Mouse (Mus musculus) embryo, embryonic 9.5 days (tissue): ENCODE measurements around the gene Olfr700.
"Not testable (repeated sequence)": the region's sequence is repeated elsewhere in the genome, so short reads cannot be mapped to it uniquely, and the experiment has no call there.

Experiments
- DNase-seq: peaks from one replicate; pipeline ENCODE4 v3.0.0-alpha.2; 2017; ENCODE audit errors: extremely low spot score

Gene Olfr700

DNA sequence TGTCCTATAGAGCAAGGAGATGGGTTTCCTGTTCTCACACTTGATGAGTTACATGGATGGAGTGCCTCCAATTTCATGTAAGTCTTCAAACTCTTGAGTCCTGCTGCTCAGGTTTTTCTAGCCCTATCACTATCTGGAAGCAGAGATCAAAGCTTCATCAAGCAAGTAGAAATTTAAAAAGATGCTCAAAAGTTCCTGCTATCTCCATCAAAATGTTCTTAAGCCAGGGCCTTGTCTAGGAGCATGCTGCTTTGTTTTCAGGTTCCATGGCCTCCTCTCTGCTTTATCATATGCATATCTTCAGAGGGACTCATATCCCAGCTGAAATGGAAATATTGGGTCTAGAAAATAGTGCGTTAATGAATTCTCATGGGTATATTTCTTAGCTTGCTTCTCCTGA is at the start of gene Olfr700:
Gene Olfr700 (minus strand): TSS at position 101 of the 400 bp plus-strand sequence.
- DNase-seq = no peak

DNA sequence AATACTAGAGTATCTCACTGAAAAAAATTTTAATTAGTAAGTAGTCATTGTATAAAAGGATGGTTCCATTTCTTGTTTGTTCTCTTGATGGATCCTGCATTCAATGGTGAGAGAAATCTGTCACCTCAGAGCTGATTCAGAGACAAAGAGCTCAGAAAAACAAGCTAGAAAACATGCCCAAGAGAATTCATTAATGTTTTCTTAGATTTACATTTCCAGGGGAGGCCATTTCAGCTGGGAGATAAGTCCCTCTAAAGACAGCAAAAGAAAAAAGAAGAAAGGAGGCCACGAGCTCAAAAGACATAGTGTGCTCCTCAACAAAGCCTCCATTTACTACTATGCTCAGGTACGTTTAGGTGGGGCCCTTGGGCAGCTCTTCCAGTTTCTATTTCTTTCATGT is 34.4 kb upstream of the Olfr700 start, which contains the start of gene Olfr703:
Gene Olfr703 (plus strand): TSS at position 301 of the 400 bp plus-strand sequence.
- no peak for DNase-seq

DNA sequence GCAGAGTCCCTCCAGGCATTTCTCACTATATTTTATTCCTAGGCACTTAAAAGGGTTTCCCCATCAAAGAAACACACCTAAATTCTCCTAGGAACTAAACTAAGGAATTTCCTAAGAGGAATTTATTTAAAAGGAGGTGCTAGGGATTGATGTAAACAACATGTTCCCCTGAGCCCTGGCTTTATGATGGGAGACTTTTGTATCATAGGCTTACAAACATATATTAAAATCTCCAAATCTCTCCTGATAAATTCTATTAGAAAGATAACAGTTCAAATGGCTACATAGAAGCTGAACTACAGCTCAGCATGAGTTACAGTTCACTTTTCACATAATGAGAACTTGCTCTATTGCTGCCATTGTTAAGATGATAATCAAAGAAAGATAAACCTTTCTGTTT is 25.2 kb upstream of the Olfr700 start, which contains the start of gene Olfr702:
Gene Olfr702 (minus strand): TSS at position 101 of the 400 bp plus-strand sequence.
- no peak for DNase-seq

DNA sequence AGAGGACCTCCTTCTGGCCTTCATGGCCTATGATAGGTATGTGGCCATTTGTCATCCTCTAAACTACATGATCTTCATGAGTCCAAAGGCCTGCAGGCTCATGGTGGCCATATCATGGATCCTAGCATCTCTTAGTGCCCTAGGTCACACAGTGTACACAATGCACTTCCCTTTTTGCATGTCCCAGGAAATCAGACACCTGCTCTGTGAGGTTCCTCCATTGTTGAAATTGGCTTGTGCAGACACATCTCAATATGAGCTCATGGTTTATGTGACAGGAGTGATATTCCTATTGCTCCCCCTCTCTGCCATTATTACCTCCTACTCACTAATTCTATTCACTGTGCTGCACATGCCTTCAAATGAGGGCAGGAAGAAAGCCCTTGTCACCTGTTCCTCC is 9.8 kb upstream of the Olfr700 start:
- DNase-seq = no peak

DNA sequence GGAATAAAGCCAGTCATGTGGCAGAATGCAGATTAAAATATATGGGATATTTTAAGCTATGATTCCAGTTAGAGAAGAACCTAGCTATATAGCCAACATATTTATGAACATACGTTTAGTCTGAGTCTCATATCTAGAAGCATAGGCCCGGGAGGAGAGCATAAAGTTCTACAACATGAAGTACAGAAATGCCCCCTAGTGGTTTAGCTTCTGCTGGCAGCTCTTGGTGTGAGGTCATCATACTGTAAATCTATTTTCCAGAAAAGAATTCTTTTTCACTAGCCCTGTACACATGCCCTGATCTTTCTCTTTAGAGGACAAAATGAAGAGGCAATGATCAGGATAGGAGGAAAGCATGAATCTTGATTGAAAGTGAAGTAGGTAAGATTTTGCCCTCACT is 7.1 kb upstream of the Olfr700 start:
- DNase-seq = no peak

DNA sequence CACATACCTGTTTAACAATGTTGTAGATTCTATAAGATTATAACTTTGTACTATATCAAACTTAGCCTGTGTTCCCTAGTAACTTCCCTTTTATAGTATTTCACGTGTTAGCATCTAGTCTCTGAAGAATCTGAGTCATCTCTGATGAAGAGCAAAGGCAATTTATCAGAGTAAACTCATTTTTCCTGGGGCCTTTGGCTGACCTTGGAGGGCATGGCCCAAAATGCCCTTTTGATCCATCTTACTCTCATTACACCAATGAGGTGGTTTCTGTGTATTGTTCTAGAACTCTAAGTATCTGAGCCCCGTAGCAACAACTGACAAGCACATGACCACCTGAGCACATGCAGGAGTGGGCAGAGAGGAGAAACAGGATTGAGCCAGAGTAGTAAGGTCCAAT is 5.2 kb upstream of the Olfr700 start, which contains the start of gene Olfr701:
Gene Olfr701 (plus strand): TSS at position 301 of the 400 bp plus-strand sequence.
- DNase-seq = no peak

DNA sequence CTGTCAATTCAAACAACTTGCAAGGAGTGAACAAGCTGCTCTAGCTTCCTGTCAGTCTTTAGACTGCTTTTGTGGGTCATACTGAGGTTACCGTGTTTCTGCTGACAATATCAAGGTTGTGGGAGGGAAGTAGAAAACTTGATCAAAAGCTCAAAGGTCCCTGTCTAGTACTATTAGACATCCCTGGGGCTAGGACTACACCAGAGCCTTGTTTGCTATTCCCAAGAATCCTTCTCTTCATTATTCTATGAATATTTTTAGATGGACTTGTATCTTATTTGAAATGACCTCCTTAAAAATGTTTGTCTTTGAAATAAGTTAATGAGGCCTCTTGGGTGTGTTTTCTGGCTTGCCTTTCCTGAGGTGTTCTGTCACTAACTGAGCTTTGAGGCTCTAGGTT is 15.5 kb downstream of the Olfr700 start, which contains the start of gene Olfr699:
Gene Olfr699 (minus strand): TSS at position 101 of the 400 bp plus-strand sequence.
- DNase-seq = no peak

DNA sequence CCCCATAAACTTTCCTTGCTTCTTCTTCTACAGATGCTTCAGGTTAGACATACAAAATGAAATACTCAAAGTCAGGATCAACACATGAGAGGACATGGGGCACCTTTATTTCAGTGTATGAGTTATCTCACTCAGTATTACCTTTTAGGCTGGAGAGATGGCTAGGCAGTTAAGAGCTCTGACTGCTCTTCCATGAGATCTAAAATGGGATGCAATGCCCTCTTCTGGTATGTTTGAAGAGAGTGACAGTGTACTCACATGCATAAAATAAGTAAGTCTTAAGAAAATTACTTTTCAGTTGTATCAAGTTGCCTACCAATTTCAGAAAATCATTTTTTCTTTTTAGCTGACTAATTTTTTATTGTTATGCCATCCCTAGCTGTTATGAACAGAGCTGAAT is 20.3 kb downstream of the Olfr700 start:
- DNase-seq = no peak

DNA sequence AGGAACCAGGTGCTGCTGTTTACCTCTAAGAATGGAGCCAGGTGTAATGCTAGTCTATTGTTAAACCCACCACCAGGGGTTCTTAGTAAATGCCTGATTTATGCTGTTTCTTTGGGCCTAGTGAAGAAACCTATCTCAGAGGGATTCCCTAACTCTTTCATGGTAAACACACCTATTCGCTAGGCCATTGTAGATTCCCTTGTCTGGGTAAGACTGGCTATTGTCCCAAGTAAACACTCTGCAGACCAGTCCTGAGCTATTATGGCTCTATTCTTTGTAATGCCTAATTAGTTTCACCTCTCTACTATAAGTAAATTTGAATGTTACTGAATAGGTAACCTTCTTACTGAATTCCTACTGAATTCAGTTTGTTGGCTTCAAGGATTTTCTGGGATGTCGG is 47.6 kb downstream of the Olfr700 start:
- not testable (repeated sequence) for DNase-seq

DNA sequence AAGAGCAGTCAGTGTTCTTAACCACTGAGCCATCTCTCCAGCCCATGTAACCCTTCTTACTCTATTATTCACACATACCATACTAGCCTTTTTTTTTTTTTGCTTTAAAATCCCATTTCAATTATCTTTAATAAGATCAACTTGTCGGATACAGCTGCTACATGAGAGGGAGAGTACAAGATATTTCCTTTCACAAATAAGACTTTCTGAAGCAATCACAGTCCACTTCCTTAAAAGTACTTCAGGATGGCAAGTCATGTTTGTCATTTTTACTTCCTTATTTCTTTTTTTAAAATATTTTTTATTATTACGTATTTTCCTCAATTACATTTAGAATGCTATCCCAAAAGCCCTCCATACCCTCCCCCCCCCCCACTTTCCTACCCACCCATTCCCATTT is 49.8 kb downstream of the Olfr700 start:
- DNase-seq = no peak
